In the genomic region with DNA sequence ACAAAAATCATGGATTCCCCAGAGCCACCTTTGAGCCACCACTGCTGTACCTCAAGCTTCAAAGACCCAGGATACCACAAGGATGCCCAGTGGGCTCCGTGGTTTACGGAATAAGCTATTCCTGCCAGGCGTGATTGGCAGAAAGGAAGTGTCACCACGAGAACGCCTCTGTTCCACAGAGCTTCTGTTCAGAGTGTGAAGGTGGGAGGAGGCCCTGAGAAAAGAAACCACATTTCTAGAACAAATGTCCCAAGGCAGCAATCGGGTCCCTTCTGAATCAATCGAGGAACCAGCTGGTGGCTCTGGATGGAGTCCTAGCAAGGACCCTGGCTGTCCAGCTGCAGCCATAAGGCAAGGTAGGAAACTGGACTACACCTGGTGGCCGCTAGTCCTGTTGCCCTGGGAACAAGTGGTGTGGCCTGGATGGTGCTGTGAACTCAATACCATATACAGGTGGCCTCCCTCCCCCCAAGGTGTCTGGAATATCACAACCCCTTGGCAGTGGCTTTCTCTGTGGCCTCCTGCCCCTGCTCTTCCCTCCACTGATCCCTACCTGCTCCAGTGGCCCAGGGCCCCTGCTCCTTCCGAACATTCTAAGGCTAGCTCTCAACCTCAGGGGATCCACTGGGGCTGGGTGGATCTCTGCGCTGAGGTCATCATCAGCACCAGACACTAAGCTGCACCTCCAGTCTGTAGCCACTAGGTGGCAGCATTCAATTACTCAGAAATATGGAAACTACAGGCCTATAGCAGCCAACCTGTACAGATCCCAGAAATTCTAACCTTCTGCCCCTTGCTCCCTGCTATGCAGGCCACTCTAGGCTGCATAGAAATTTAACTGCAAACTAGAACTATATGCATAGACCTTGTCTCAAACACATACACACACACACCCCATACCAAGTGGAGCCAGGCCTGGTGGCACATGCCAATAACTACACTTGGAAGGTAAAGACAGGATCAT, we compare ENCODE assay signal across 8 mouse cellular contexts.
A peak's percentile ranks its signal among the peaks of the same experiment; 100 is the strongest.
DNase-seq lines count a peak whose midpoint lies in the region; ATAC-seq lines count a peak whose summit lies in the region.

No protein-coding gene starts in this region.

- H3K27me3 ChIP-seq in limb, embryonic 10.5 days (ENCODE audit: low read depth, poor library complexity, severe bottlenecking) = no peaks in the 10 kb centered on the region
- no peaks in the 10 kb centered on the region for H3K27me3 ChIP-seq in midbrain, embryonic 12.5 days

- no peaks in the 10 kb centered on the region for H3K9me3 ChIP-seq in limb, embryonic 10.5 days (replicated peaks)
- no peaks in the 10 kb centered on the region for H3K9me3 ChIP-seq in midbrain, embryonic 12.5 days

- 84% methylated on average over 10 of the region's 10 CpGs for WGBS in limb, embryonic 10.5 days
- WGBS in midbrain, embryonic 12.5 days = 79% methylated on average over 10 of the region's 10 CpGs

- ATAC-seq in granulocyte monocyte progenitor cell, adult 5-6 weeks (replicated peaks; ENCODE audit: poor library complexity, severe bottlenecking) = peak; percentile 76
- ATAC-seq in midbrain, embryonic 12.5 days (ENCODE audit: low FRiP score, low read depth) = peak; percentile 66

- peaks cover 98% of the 10 kb centered on the region for H3K36me3 ChIP-seq in limb, embryonic 10.5 days
- peaks cover 83% of the 10 kb centered on the region for H3K36me3 ChIP-seq in midbrain, embryonic 12.5 days

- H3K27ac ChIP-seq in limb, embryonic 10.5 days = no peak overlapping the region
- 0 out of 2 replicates have a peak overlapping the region, but pooled peaks have one; percentile 52 for H3K27ac ChIP-seq in midbrain, embryonic 12.5 days (replicated peaks)

- no peak overlapping the region for H3K4me3 ChIP-seq in limb, embryonic 10.5 days
- no peak overlapping the region for H3K4me3 ChIP-seq in midbrain, embryonic 12.5 days

- H3K4me1 ChIP-seq in limb, embryonic 10.5 days = no peaks in the 10 kb centered on the region
- H3K4me1 ChIP-seq in midbrain, embryonic 12.5 days = no peaks in the 10 kb centered on the region; the same call in 1 of the 2 replicates

- peak; percentile 68 for DNase-seq in 416B (ENCODE audit: low read depth)
- DNase-seq in adrenal gland, adult 2 months = peak; percentile 75
- DNase-seq in embryo, embryonic 11.5 days (ENCODE audit: low read depth, low spot score) = peak; percentile 62
- peak; percentile 58 for DNase-seq in kidney, adult 11 months
- DNase-seq in limb, embryonic 10.5 days (ENCODE audit: low spot score) = peak; percentile 72
- DNase-seq in spleen, postnatal 36 days (ENCODE audit: low spot score in 2 of 2) = peak; percentile 44 to 54

- no peak overlapping the region for H3K9ac ChIP-seq in midbrain, embryonic 12.5 days (replicated peaks)

- no peak overlapping the region for H3K4me2 ChIP-seq in midbrain, embryonic 12.5 days (replicated peaks)
